Mouse (Mus musculus) liver, adult 2 months (tissue): ENCODE data around the gene Slfn8.

ENCODE experiments used
- CTCF ChIP-seq: fragments of 200-500 bp; IDR thresholded peaks from 2 replicates; pipeline ENCODE4 v1.5.1; 2011; ENCODE audit warnings: low read depth, low read length, control low read depth
- POLR2A ChIP-seq: fragments of 200-500 bp; IDR thresholded peaks from 2 replicates; pipeline ENCODE4 v1.6.1; 2011; ENCODE audit warnings: low read length, control low read depth; ENCODE audit not compliant: insufficient read depth; ENCODE audit errors: extremely low read depth

- TF ChIP-seq POLR2A (no peak), CTCF (no peak)
Measured at GRCm38 (mm10) chr11:83013356-83013755, 7.3 kb downstream of the Slfn8 start.
